Mouse (Mus musculus): ENCODE measurements around the gene Wdfy2.
A peak's percentile ranks its signal among the peaks of the same experiment; 100 is the strongest.
"Not testable (repeated sequence)": the region's sequence is repeated elsewhere in the genome, so short reads cannot be mapped to it uniquely, and the experiment has no call there.

Gene Wdfy2

GRCm38 (mm10) chr14:62837641-62838252, at the start of gene Wdfy2:
Wdfy2 (plus strand) TSS chr14:62837678.
- no peak for DNase-seq (ENCODE audit: low spot score in 2 of 2)

- DNase-seq (ENCODE audit: low spot score in 2 of 2), result no peak
Observed at GRCm38 (mm10) chr14:62789282-62789681, 48.2 kb upstream of the Wdfy2 start.

- DNase-seq (ENCODE audit: low spot score in 2 of 2), result no peak
Observed at GRCm38 (mm10) chr14:62795719-62796118, 41.8 kb upstream of the Wdfy2 start.

- no peak for DNase-seq (ENCODE audit: low spot score in 2 of 2)
Observed at GRCm38 (mm10) chr14:62798608-62799101, 38.8 kb upstream of the Wdfy2 start.

- no peak for DNase-seq (ENCODE audit: low spot score in 2 of 2)
Observed at GRCm38 (mm10) chr14:62800791-62801190, 36.7 kb upstream of the Wdfy2 start.

GRCm38 (mm10) chr14:62803204-62803603, 34.3 kb upstream of the Wdfy2 start:
- no peak for DNase-seq (ENCODE audit: low spot score in 2 of 2)

GRCm38 (mm10) chr14:62806921-62807320, 30.6 kb upstream of the Wdfy2 start:
- no peak for DNase-seq (ENCODE audit: low spot score in 2 of 2)

- DNase-seq (ENCODE audit: low spot score in 2 of 2), result no peak
Observed at GRCm38 (mm10) chr14:62808661-62809523, 28.6 kb upstream of the Wdfy2 start.

GRCm38 (mm10) chr14:62812765-62813164, 24.7 kb upstream of the Wdfy2 start:
- DNase-seq (ENCODE audit: low spot score in 2 of 2), result no peak

- no peak for DNase-seq (ENCODE audit: low spot score in 2 of 2)
Observed at GRCm38 (mm10) chr14:62814567-62814966, 22.9 kb upstream of the Wdfy2 start.

- DNase-seq (ENCODE audit: low spot score in 2 of 2), result no peak
Observed at GRCm38 (mm10) chr14:62816827-62817226, 20.7 kb upstream of the Wdfy2 start.

GRCm38 (mm10) chr14:62825575-62826332, 11.7 kb upstream of the Wdfy2 start:
- no peak for DNase-seq (ENCODE audit: low spot score in 2 of 2)

- no peak for DNase-seq (ENCODE audit: low spot score in 2 of 2)
Observed at GRCm38 (mm10) chr14:62829291-62829690, 8.2 kb upstream of the Wdfy2 start.

GRCm38 (mm10) chr14:62831691-62832275, 5.7 kb upstream of the Wdfy2 start:
- DNase-seq (ENCODE audit: low spot score in 2 of 2), result no peak

GRCm38 (mm10) chr14:62833036-62833435, 4.4 kb upstream of the Wdfy2 start:
- no peak for DNase-seq (ENCODE audit: low spot score in 2 of 2)

- no peak for DNase-seq (ENCODE audit: low spot score in 2 of 2)
Observed at GRCm38 (mm10) chr14:62833541-62833940, 3.9 kb upstream of the Wdfy2 start.

- DNase-seq (ENCODE audit: low spot score in 2 of 2), result not testable (repeated sequence)
Observed at GRCm38 (mm10) chr14:62835737-62836136, 1.7 kb upstream of the Wdfy2 start.

GRCm38 (mm10) chr14:62836926-62837640, 395 bp upstream of the Wdfy2 start:
- DNase-seq (ENCODE audit: low spot score in 2 of 2), result peak; percentile 92 to 97

GRCm38 (mm10) chr14:62838336-62838735, 858 bp downstream of the Wdfy2 start:
- DNase-seq (ENCODE audit: low spot score in 2 of 2), result no peak

GRCm38 (mm10) chr14:62841726-62842125, 4.2 kb downstream of the Wdfy2 start:
- no peak for DNase-seq (ENCODE audit: low spot score in 2 of 2)

- DNase-seq (ENCODE audit: low spot score in 2 of 2), result no peak
Observed at GRCm38 (mm10) chr14:62842495-62842894, 5.0 kb downstream of the Wdfy2 start.
